In the genomic region with DNA sequence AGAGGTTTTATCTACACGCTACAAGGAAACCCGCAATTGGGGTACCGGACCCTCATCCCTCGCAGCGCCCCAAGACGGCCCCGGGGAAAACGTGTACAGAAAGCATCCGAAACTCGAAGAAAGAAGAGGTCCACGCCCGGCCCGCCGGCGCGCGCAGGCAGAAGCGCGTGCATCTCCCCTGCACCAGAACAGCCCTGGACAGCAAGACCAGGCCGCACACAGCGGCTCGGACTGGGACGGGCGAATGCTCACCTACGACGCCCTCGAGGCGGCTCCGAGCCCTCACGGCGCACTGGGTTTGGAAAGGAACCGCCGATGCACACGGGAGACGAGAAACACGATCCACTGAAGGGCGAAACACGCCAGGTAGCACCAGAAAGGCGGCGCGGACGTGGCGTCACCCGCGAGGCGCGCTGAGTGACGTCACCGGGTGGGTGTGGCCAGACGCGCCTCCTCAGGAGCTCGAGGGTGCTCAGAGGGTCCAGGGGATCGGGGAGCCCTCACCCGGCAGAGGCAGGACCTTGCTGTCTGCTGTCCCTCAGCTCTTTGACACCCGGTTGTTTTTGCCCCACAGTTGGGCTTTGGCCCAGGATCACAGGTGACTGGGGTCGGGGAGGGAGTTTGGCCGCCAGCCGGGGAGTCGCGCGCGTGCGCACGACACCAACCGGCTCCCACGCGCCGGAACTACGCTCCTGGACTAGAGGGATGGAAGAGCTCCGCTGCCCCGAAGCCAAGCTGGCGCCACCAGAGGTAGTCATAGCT, we compare ENCODE assay signal across 8 mouse cellular contexts. TPM values are rescaled to one million over a fixed set of nuclear protein-coding genes. Genes with fewer than 3 reads are reported as not detected.
DNase-seq lines count a peak whose midpoint lies in the region; ATAC-seq and TF ChIP-seq lines count a peak whose summit lies in the region.

A gene (minus strand): TSS at position 425 of the 762 bp plus-strand sequence.
A gene (plus strand): TSS at position 439 of the 762 bp plus-strand sequence.

- peak; percentile 68 for TF ChIP-seq POLR2A in heart, adult 2 months (IDR thresholded peaks at IDR 0.05; ENCODE audit: insufficient read depth, low read depth, low read length)

- peak within 1 kb of the TSS; percentile 97 for H3K9ac ChIP-seq in embryonic facial prominence, embryonic 13.5 days
- H3K9ac ChIP-seq in heart, adult 2 months (ENCODE audit: low read depth, low read length): peak within 1 kb of the TSS; percentile 86
- peak within 1 kb of the TSS; percentile 88 for H3K9ac ChIP-seq in limb, embryonic 13.5 days
- H3K9ac ChIP-seq in midbrain, embryonic 16.5 days (ENCODE audit: low read depth, low read length): peak within 1 kb of the TSS; percentile 70

- peaks cover 53% of the 10 kb centered on the region for H3K36me3 ChIP-seq in embryonic facial prominence, embryonic 13.5 days
- no peaks in the 10 kb centered on the region for H3K36me3 ChIP-seq in heart, adult 2 months (ENCODE audit: control insufficient read depth, insufficient read depth, low read length)
- H3K36me3 ChIP-seq in limb, embryonic 13.5 days: peaks cover 48% of the 10 kb centered on the region
- peaks cover 14% of the 10 kb centered on the region for H3K36me3 ChIP-seq in midbrain, embryonic 16.5 days (ENCODE audit: control insufficient read depth, insufficient read depth, low read length)

- TF ChIP-seq CTCF in heart, adult 2 months (IDR thresholded peaks at IDR 0.05): no peak

- WGBS in embryonic facial prominence, embryonic 13.5 days: under 1% methylated on average over 72 of the region's 72 CpGs
- under 1% methylated on average over 72 of the region's 72 CpGs for WGBS in heart, adult 2 months
- under 1% methylated on average over 72 of the region's 72 CpGs for WGBS in limb, embryonic 13.5 days
- under 1% methylated on average over 72 of the region's 72 CpGs for WGBS in midbrain, embryonic 16.5 days

- H3K79me2 ChIP-seq in heart, adult 2 months (replicated peaks; ENCODE audit: control insufficient read depth, insufficient read depth, low read length): no peaks in the 10 kb centered on the region; the same call in 1 of the 2 replicates

- no peaks in the 10 kb centered on the region for H3K9me3 ChIP-seq in embryonic facial prominence, embryonic 13.5 days
- H3K9me3 ChIP-seq in limb, embryonic 13.5 days: no peaks in the 10 kb centered on the region
- no peaks in the 10 kb centered on the region for H3K9me3 ChIP-seq in midbrain, embryonic 16.5 days (replicated peaks; ENCODE audit: control insufficient read depth, low read length, poor library complexity, severe bottlenecking)

- ATAC-seq in embryonic facial prominence, embryonic 13.5 days (ENCODE audit: insufficient number of reproducible peaks, insufficient read depth, low FRiP score, low TSS enrichment, low read depth): peak; percentile 93
- peak; percentile 97 for ATAC-seq in limb, embryonic 13.5 days (ENCODE audit: low FRiP score, low read depth)
- peak; percentile 96 for ATAC-seq in midbrain, embryonic 16.5 days

- H3K4me1 ChIP-seq in embryonic facial prominence, embryonic 13.5 days: peaks cover 26% of the 10 kb centered on the region
- H3K4me1 ChIP-seq in heart, adult 2 months (ENCODE audit: control insufficient read depth, insufficient read depth, low read length): no peaks in the 10 kb centered on the region; the same call in 1 of the 2 replicates
- peaks cover 24% of the 10 kb centered on the region for H3K4me1 ChIP-seq in limb, embryonic 13.5 days
- H3K4me1 ChIP-seq in midbrain, embryonic 16.5 days (ENCODE audit: control insufficient read depth, insufficient read depth, low read length): peaks cover 26% of the 10 kb centered on the region

- peak within 1 kb of the TSS; percentile 80 for H3K27ac ChIP-seq in embryonic facial prominence, embryonic 13.5 days
- H3K27ac ChIP-seq in heart, adult 2 months: peak within 1 kb of the TSS; percentile 95
- H3K27ac ChIP-seq in limb, embryonic 13.5 days: peak within 1 kb of the TSS; percentile 79
- peak within 1 kb of the TSS; percentile 90 for H3K27ac ChIP-seq in midbrain, embryonic 16.5 days (ENCODE audit: low read length)

- no peaks in the 10 kb centered on the region for H3K27me3 ChIP-seq in embryonic facial prominence, embryonic 13.5 days
- H3K27me3 ChIP-seq in heart, adult 2 months (ENCODE audit: control insufficient read depth, insufficient read depth, low read length): no peaks in the 10 kb centered on the region
- no peaks in the 10 kb centered on the region for H3K27me3 ChIP-seq in limb, embryonic 13.5 days
- no peaks in the 10 kb centered on the region for H3K27me3 ChIP-seq in midbrain, embryonic 16.5 days (ENCODE audit: control insufficient read depth, insufficient read depth, low read depth, low read length)

- TF ChIP-seq EP300 in heart, adult 2 months (IDR thresholded peaks at IDR 0.05; ENCODE audit: insufficient read depth, low read depth, low read length): peak; percentile 27; the same call in 1 of the 2 replicates

- peak within 1 kb of the TSS; percentile 84 for H3K4me2 ChIP-seq in embryonic facial prominence, embryonic 13.5 days
- H3K4me2 ChIP-seq in limb, embryonic 13.5 days (replicated peaks): peak within 1 kb of the TSS; percentile 73
- peak within 1 kb of the TSS; percentile 80 for H3K4me2 ChIP-seq in midbrain, embryonic 16.5 days (ENCODE audit: low read length)

- intact Hi-C loops in heart, adult 2 months (cut with DNase I): no loop called here

- H3K4me3 ChIP-seq in embryonic facial prominence, embryonic 13.5 days: peak within 1 kb of the TSS; percentile 94
- H3K4me3 ChIP-seq in heart, adult 2 months: peak within 1 kb of the TSS; percentile 80
- H3K4me3 ChIP-seq in limb, embryonic 13.5 days: peak within 1 kb of the TSS; percentile 87
- peak within 1 kb of the TSS; percentile 74 for H3K4me3 ChIP-seq in midbrain, embryonic 16.5 days (ENCODE audit: low read depth, low read length)

- peak; percentile 98 for DNase-seq in 3134 (ENCODE audit: extremely low read depth, insufficient read length, low spot score)
- DNase-seq in adrenal gland, postnatal 36 days: peak; percentile 95 to 96
- peak; percentile 95 to 99 for DNase-seq in heart, adult 2 months
- peak; percentile 88 to 94 for DNase-seq in kidney, adult 8-10 months
- peak; percentile 96 to 99 for DNase-seq in spleen, postnatal 10 days (ENCODE audit: low spot score in 2 of 2)

RNA-seq across cellular contexts. Expression of the first gene that starts in this region (rescaled TPM):
- total RNA-seq in adrenal gland, postnatal 36 days (2021): 10 to 100 TPM; 26.9 to 33.0 TPM
- 52.2 and 54.4 TPM in 2 replicates for polyA plus RNA-seq in embryonic facial prominence, embryonic 13.5 days (2015; fragmentation: Nextera tagmentation; extraction: Ambion mirVana)
- 10 to 100 TPM; 17.0 to 19.8 TPM for total RNA-seq in heart, adult 2 months (2021)
- 13.7 and 20.8 TPM in 2 replicates for polyA plus RNA-seq in heart, adult 2 months (2012; rRNA removed)
- 60.6 and 60.9 TPM in 2 replicates for polyA plus RNA-seq in limb, embryonic 13.5 days (2015; fragmentation: Nextera tagmentation; extraction: Ambion mirVana)
- 64.0 and 64.7 TPM in 2 replicates for polyA plus RNA-seq in midbrain, embryonic 16.5 days (2015; fragmentation: Nextera tagmentation; extraction: Ambion mirVana)

RNA-seq across cellular contexts. Expression of the second gene that starts in this region (rescaled TPM):
- total RNA-seq in adrenal gland, postnatal 36 days (2021): 10 to 100 TPM; 13.5 to 15.7 TPM
- 20.7 and 21.2 TPM in 2 replicates for polyA plus RNA-seq in embryonic facial prominence, embryonic 13.5 days (2015; fragmentation: Nextera tagmentation; extraction: Ambion mirVana)
- 1 to 10 TPM; 2.0 to 2.2 TPM for total RNA-seq in heart, adult 2 months (2021)
- polyA plus RNA-seq in heart, adult 2 months (2012; rRNA removed): 1.9 TPM in 2 replicates
- 19.7 and 23.0 TPM in 2 replicates for polyA plus RNA-seq in limb, embryonic 13.5 days (2015; fragmentation: Nextera tagmentation; extraction: Ambion mirVana)
- 14.0 and 16.0 TPM in 2 replicates for polyA plus RNA-seq in midbrain, embryonic 16.5 days (2015; fragmentation: Nextera tagmentation; extraction: Ambion mirVana)

Comparison
In these comparisons a context has a peak if more than half of its experiments do, and no peak if none do; other contexts are left out.
1. Peak in every context shown above with its lines: DNase-seq, ATAC-seq, H3K4me3 ChIP-seq and H3K27ac ChIP-seq.
2. RNA of the second gene that starts in this region (total RNA-seq): 13.5 to 15.7 TPM in adrenal gland, postnatal 36 days; 2.0 to 2.2 TPM in heart, adult 2 months; every median in the first group is over 4 times any median in the second.